Mouse (Mus musculus): ENCODE results near the gene Cnih3. TPM values are rescaled to one million over a fixed set of nuclear protein-coding genes. Genes with fewer than 3 reads are reported as not detected.

Cnih3 gene
- polyA plus RNA-seq, 1 experiment = 0.67 TPM

- TF ChIP-seq EP300 (IDR thresholded peaks at IDR 0.05; ENCODE audit: insufficient read depth, low read depth, low read length) (no peak), CTCF (IDR thresholded peaks at IDR 0.05; ENCODE audit: low read depth, low read length) (no peak), POLR2A (IDR thresholded peaks at IDR 0.05; ENCODE audit: insufficient read depth, low read length) (no peak)
- no peaks in the 10 kb centered on the region for H3K27me3 ChIP-seq (ENCODE audit: control insufficient read depth, insufficient read depth, low read length, poor library complexity, severe bottlenecking)
- H3K27ac ChIP-seq (ENCODE audit: insufficient read depth, low read length) = no peak overlapping the region
- H3K9me3 ChIP-seq (replicated peaks; ENCODE audit: control insufficient read depth, insufficient read depth, low read length, poor library complexity, severe bottlenecking) = no peaks in the 10 kb centered on the region
- no peaks in the 10 kb centered on the region for H3K4me1 ChIP-seq (ENCODE audit: control insufficient read depth, insufficient read depth, low read length)
- H3K4me3 ChIP-seq (ENCODE audit: low read depth, low read length) = no peak overlapping the region
- no peak overlapping the region for H3K9ac ChIP-seq (ENCODE audit: low read depth, poor library complexity, severe bottlenecking)
- H3K36me3 ChIP-seq (ENCODE audit: control insufficient read depth, insufficient read depth, low read length, poor library complexity, severe bottlenecking) = no peaks in the 10 kb centered on the region
These were observed 72.5 kb downstream of the Cnih3 start for GRCm38 (mm10) chr1:181424922-181425321.

DNA sequence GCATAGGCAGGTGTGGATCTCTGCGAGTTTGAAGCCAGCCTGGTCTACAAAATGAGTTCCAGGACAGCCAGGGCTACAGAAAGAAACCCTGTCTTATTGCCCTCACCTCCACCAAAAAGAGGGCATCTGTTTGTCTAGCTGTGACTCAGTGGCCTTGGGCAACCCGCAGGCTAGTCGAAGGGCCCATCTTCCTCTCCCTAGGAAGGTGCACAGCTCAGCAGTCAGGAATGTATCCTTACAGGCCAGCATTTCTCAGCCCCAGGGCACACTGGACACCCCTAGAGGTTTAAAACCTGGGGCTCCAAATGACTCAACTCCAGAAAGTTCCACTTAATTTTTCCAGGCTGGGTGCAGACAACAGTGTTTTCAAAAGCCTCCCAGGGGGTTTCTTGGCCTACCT, 73.0 kb downstream of the Cnih3 start:
- Histone ChIP-seq H3K27ac (ENCODE audit: insufficient read depth, low read length) (no peak overlapping the region), H3K9ac (ENCODE audit: low read depth, poor library complexity, severe bottlenecking) (no peak overlapping the region), H3K4me1 (ENCODE audit: control insufficient read depth, insufficient read depth, low read length) (no peaks in the 10 kb centered on the region), H3K27me3 (ENCODE audit: control insufficient read depth, insufficient read depth, low read length, poor library complexity, severe bottlenecking) (no peaks in the 10 kb centered on the region), H3K9me3 (replicated peaks; ENCODE audit: control insufficient read depth, insufficient read depth, low read length, poor library complexity, severe bottlenecking) (no peaks in the 10 kb centered on the region), H3K4me3 (ENCODE audit: low read depth, low read length) (no peak overlapping the region), H3K36me3 (ENCODE audit: control insufficient read depth, insufficient read depth, low read length, poor library complexity, severe bottlenecking) (no peaks in the 10 kb centered on the region)
- TF ChIP-seq CTCF (IDR thresholded peaks at IDR 0.05; ENCODE audit: low read depth, low read length) = no peak

DNA sequence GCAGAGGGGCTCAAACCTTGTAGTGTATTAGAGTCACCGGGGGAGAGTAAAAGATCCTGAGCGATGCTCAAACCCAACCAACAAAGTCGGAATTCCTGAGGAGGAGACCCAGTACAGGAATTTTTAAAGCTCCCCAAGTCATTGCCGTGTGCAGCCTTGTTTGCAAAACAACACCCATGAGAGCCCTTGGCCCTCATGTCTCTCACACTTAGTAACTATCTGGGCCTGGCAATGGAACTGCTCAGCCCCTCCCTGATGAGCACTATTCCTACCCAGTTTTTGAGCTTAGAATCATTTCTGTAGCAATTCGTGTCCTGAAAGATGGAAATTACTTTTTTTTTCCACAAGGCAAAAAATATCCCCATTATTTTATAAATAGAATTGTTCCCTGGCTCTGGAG, 74.0 kb downstream of the Cnih3 start:
- Histone ChIP-seq H3K36me3 (ENCODE audit: control insufficient read depth, insufficient read depth, low read length, poor library complexity, severe bottlenecking) (no peaks in the 10 kb centered on the region), H3K27ac (ENCODE audit: insufficient read depth, low read length) (no peak overlapping the region), H3K9me3 (replicated peaks; ENCODE audit: control insufficient read depth, insufficient read depth, low read length, poor library complexity, severe bottlenecking) (no peaks in the 10 kb centered on the region), H3K4me1 (ENCODE audit: control insufficient read depth, insufficient read depth, low read length) (no peaks in the 10 kb centered on the region), H3K9ac (ENCODE audit: low read depth, poor library complexity, severe bottlenecking) (no peak overlapping the region), H3K4me3 (ENCODE audit: low read depth, low read length) (no peak overlapping the region), H3K27me3 (ENCODE audit: control insufficient read depth, insufficient read depth, low read length, poor library complexity, severe bottlenecking) (no peaks in the 10 kb centered on the region; the same call in 1 of the 2 replicates)
- no peak for TF ChIP-seq POLR2A (IDR thresholded peaks at IDR 0.05; ENCODE audit: insufficient read depth, low read length)
- TF ChIP-seq CTCF (IDR thresholded peaks at IDR 0.05; ENCODE audit: low read depth, low read length) = no peak
- TF ChIP-seq EP300 (IDR thresholded peaks at IDR 0.05; ENCODE audit: insufficient read depth, low read depth, low read length) = no peak

- H3K4me3 ChIP-seq (ENCODE audit: low read depth, low read length) = no peak overlapping the region
- H3K9me3 ChIP-seq (replicated peaks; ENCODE audit: control insufficient read depth, insufficient read depth, low read length, poor library complexity, severe bottlenecking) = no peaks in the 10 kb centered on the region
- no peak for TF ChIP-seq EP300 (IDR thresholded peaks at IDR 0.05; ENCODE audit: insufficient read depth, low read depth, low read length)
- TF ChIP-seq CTCF (IDR thresholded peaks at IDR 0.05; ENCODE audit: low read depth, low read length) = no peak
- TF ChIP-seq POLR2A (IDR thresholded peaks at IDR 0.05; ENCODE audit: insufficient read depth, low read length) = no peak
- H3K27me3 ChIP-seq (ENCODE audit: control insufficient read depth, insufficient read depth, low read length, poor library complexity, severe bottlenecking) = no peaks in the 10 kb centered on the region; the same call in 1 of the 2 replicates
- H3K27ac ChIP-seq (ENCODE audit: insufficient read depth, low read length) = no peak overlapping the region
- no peaks in the 10 kb centered on the region for H3K36me3 ChIP-seq (ENCODE audit: control insufficient read depth, insufficient read depth, low read length, poor library complexity, severe bottlenecking)
- H3K9ac ChIP-seq (ENCODE audit: low read depth, poor library complexity, severe bottlenecking) = no peak overlapping the region
- no peaks in the 10 kb centered on the region for H3K4me1 ChIP-seq (ENCODE audit: control insufficient read depth, insufficient read depth, low read length)
These were observed 80.8 kb downstream of the Cnih3 start for GRCm38 (mm10) chr1:181433263-181433662.

DNA sequence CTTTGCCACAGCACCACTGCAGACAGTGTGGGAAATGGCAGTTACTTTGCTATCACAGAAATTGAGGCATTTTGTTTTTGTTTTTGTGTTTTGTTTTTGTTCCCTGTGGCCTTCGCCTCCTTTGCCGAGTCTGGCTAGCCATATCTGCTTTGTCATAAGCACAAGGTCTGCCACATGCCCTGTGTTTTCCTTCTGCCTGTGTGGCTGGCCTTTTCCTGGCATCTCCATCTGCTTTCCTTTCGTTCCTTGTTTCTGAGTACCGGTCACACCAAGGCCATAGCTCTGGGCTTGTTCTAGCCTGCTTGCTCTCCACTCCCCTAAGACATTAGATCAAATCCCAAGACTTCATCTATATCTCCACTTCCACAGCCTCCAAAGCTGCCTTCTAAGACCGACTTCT, 83.0 kb downstream of the Cnih3 start:
- no peaks in the 10 kb centered on the region; the same call in 1 of the 2 replicates for H3K27me3 ChIP-seq (ENCODE audit: control insufficient read depth, insufficient read depth, low read length, poor library complexity, severe bottlenecking)
- H3K27ac ChIP-seq (ENCODE audit: insufficient read depth, low read length) = no peak overlapping the region
- no peak overlapping the region for H3K4me3 ChIP-seq (ENCODE audit: low read depth, low read length)
- H3K9me3 ChIP-seq (replicated peaks; ENCODE audit: control insufficient read depth, insufficient read depth, low read length, poor library complexity, severe bottlenecking) = no peaks in the 10 kb centered on the region
- TF ChIP-seq EP300 (IDR thresholded peaks at IDR 0.05; ENCODE audit: insufficient read depth, low read depth, low read length) (no peak), CTCF (IDR thresholded peaks at IDR 0.05; ENCODE audit: low read depth, low read length) (no peak), POLR2A (IDR thresholded peaks at IDR 0.05; ENCODE audit: insufficient read depth, low read length) (no peak)
- no peak overlapping the region for H3K9ac ChIP-seq (ENCODE audit: low read depth, poor library complexity, severe bottlenecking)
- no peaks in the 10 kb centered on the region for H3K36me3 ChIP-seq (ENCODE audit: control insufficient read depth, insufficient read depth, low read length, poor library complexity, severe bottlenecking)
- no peaks in the 10 kb centered on the region for H3K4me1 ChIP-seq (ENCODE audit: control insufficient read depth, insufficient read depth, low read length)

GRCm38 (mm10) chr1:181440982-181441603, 88.7 kb downstream of the Cnih3 start:
- no peak overlapping the region for H3K9ac ChIP-seq (ENCODE audit: low read depth, poor library complexity, severe bottlenecking)

More at GRCm38 (mm10) chr1:181440982-181441603, 88.7 kb downstream of the Cnih3 start:
- TF ChIP-seq POLR2A (IDR thresholded peaks at IDR 0.05; ENCODE audit: insufficient read depth, low read length) (no peak), EP300 (IDR thresholded peaks at IDR 0.05; ENCODE audit: insufficient read depth, low read depth, low read length) (no peak), CTCF (IDR thresholded peaks at IDR 0.05; ENCODE audit: low read depth, low read length) (no peak)
- Histone ChIP-seq H3K27ac (ENCODE audit: insufficient read depth, low read length) (no peak overlapping the region), H3K4me1 (ENCODE audit: control insufficient read depth, insufficient read depth, low read length) (no peaks in the 10 kb centered on the region), H3K27me3 (ENCODE audit: control insufficient read depth, insufficient read depth, low read length, poor library complexity, severe bottlenecking) (no peaks in the 10 kb centered on the region), H3K4me3 (ENCODE audit: low read depth, low read length) (no peak overlapping the region), H3K9me3 (replicated peaks; ENCODE audit: control insufficient read depth, insufficient read depth, low read length, poor library complexity, severe bottlenecking) (no peaks in the 10 kb centered on the region), H3K36me3 (ENCODE audit: control insufficient read depth, insufficient read depth, low read length, poor library complexity, severe bottlenecking) (no peaks in the 10 kb centered on the region)

All from ES-Bruce4 (cell line).